Mouse (Mus musculus): ENCODE measurements around the gene Psmd14. TPM values are rescaled to one million over a fixed set of nuclear protein-coding genes. Genes with fewer than 3 reads are reported as not detected.

Gene Psmd14
- total RNA-seq, 2 experiments from 2014 or later = 96.3 to 110 TPM

GRCm38 (mm10) chr2:61764470-61765105, 53.1 kb downstream of the Psmd14 start:
- no peak for DNase-seq (ENCODE audit: extremely low spot score in 1 of 2, low spot score in 2 of 2)
- no peak overlapping the region for H3K4me3 ChIP-seq
- intact Hi-C loops (cut with DNase I) = no loop called here
- no peak for TF ChIP-seq CTCF (IDR thresholded peaks at IDR 0.05)
- no peak overlapping the region for H3K27ac ChIP-seq

- intact Hi-C loops (cut with DNase I) = no loop called here
- no peak for TF ChIP-seq CTCF (IDR thresholded peaks at IDR 0.05)
- no peak overlapping the region for H3K4me3 ChIP-seq
- no peak overlapping the region for H3K27ac ChIP-seq
- DNase-seq (ENCODE audit: extremely low spot score in 1 of 2, low spot score in 2 of 2) = no peak
These were observed 54.0 kb downstream of the Psmd14 start for GRCm38 (mm10) chr2:61765526-61765925.

- DNase-seq (ENCODE audit: extremely low spot score in 1 of 2, low spot score in 2 of 2) = no peak
- intact Hi-C loops (cut with DNase I) = no loop called here
- Histone ChIP-seq H3K27ac (no peak overlapping the region), H3K4me3 (no peak overlapping the region)
- TF ChIP-seq CTCF (IDR thresholded peaks at IDR 0.05) = no peak
These were observed 69.3 kb downstream of the Psmd14 start for GRCm38 (mm10) chr2:61780794-61781193.

GRCm38 (mm10) chr2:61794960-61795359, 83.5 kb downstream of the Psmd14 start:
- H3K4me3 ChIP-seq = no peak overlapping the region
- no peak overlapping the region for H3K27ac ChIP-seq
- no peak for TF ChIP-seq CTCF (IDR thresholded peaks at IDR 0.05)
- intact Hi-C loops (cut with DNase I) = no loop called here
- DNase-seq (ENCODE audit: extremely low spot score in 1 of 2, low spot score in 2 of 2) = no peak

GRCm38 (mm10) chr2:61798048-61798447, 86.6 kb downstream of the Psmd14 start:
- no peak for DNase-seq (ENCODE audit: extremely low spot score in 1 of 2, low spot score in 2 of 2)
- TF ChIP-seq CTCF (IDR thresholded peaks at IDR 0.05) = no peak
- Histone ChIP-seq H3K4me3 (no peak overlapping the region), H3K27ac (no peak overlapping the region)
- intact Hi-C loops (cut with DNase I) = no loop called here

- Histone ChIP-seq H3K27ac (peak within 1 kb of the TSS; percentile 94), H3K4me3 (peak within 1 kb of the TSS; percentile 71)
- DNase-seq (ENCODE audit: extremely low spot score in 1 of 2, low spot score in 2 of 2) = peak; percentile 27 to 47
- no peak; the same call in 1 of the 2 replicates for TF ChIP-seq CTCF (IDR thresholded peaks at IDR 0.05)
- intact Hi-C loops (cut with DNase I) = loop anchor here (5.0 kb wide), 1 partner anchor 90 kb away; the partner anchor contains the start of gene Psmd14
These were observed 91.3 kb downstream of the Psmd14 start, which contains the start of gene Tbr1 for GRCm38 (mm10) chr2:61802656-61803251. Gene Tbr1 (plus strand): TSS chr2:61802930.

GRCm38 (mm10) chr2:61803443-61804367, 92.2 kb downstream of the Psmd14 start:
- TF ChIP-seq CTCF (IDR thresholded peaks at IDR 0.05) = no peak
- H3K4me3 ChIP-seq = peak overlapping the region; percentile 71
- intact Hi-C loops (cut with DNase I) = loop anchor here (2.0 to 5.0 kb wide), 2 partner anchors 91 to 147 kb away; partner anchors contain the start of gene Psmd14
- peak overlapping the region; percentile 94 for H3K27ac ChIP-seq
- DNase-seq (ENCODE audit: extremely low spot score in 1 of 2, low spot score in 2 of 2) = peak in 1 of 2 experiments; percentile 44

GRCm38 (mm10) chr2:61804382-61804840, 92.9 kb downstream of the Psmd14 start:
- Histone ChIP-seq H3K4me3 (peak overlapping the region; percentile 71), H3K27ac (peak overlapping the region; percentile 94)
- DNase-seq (ENCODE audit: extremely low spot score in 1 of 2, low spot score in 2 of 2) = peak; percentile 35 to 49
- intact Hi-C loops (cut with DNase I) = loop anchor here (2.0 to 5.0 kb wide), 2 partner anchors 92 to 148 kb away; partner anchors contain the start of gene Psmd14
- no peak for TF ChIP-seq CTCF (IDR thresholded peaks at IDR 0.05)

- peak; percentile 36 to 43 for DNase-seq (ENCODE audit: extremely low spot score in 1 of 2, low spot score in 2 of 2)
- peak overlapping the region; percentile 71 for H3K4me3 ChIP-seq
- H3K27ac ChIP-seq = peak overlapping the region; percentile 94
- intact Hi-C loops (cut with DNase I) = loop anchor here (2.0 to 5.0 kb wide), 2 partner anchors 93 to 148 kb away; partner anchors contain the start of gene Psmd14
- no peak for TF ChIP-seq CTCF (IDR thresholded peaks at IDR 0.05)
These were observed 93.5 kb downstream of the Psmd14 start for GRCm38 (mm10) chr2:61804841-61805540.

GRCm38 (mm10) chr2:61805541-61806345, 94.2 kb downstream of the Psmd14 start:
- peak overlapping the region; percentile 71 for H3K4me3 ChIP-seq
- intact Hi-C loops (cut with DNase I) = loop anchor here (2.0 kb wide), 1 partner anchor 149 kb away; no protein-coding TSS in a partner anchor
- peak overlapping the region; percentile 94 for H3K27ac ChIP-seq
- no peak for TF ChIP-seq CTCF (IDR thresholded peaks at IDR 0.05)
- peak; percentile 26 to 35 for DNase-seq (ENCODE audit: extremely low spot score in 1 of 2, low spot score in 2 of 2)

Measured in left cerebral cortex, adult 2 months (tissue).